Mouse (Mus musculus): ENCODE data around the gene Foxa3. TPM values are rescaled to one million over a fixed set of nuclear protein-coding genes. Genes with fewer than 3 reads are reported as not detected.

The Foxa3 gene
- polyA plus RNA-seq, 1 experiment from 2014 or later: 0.17 TPM

DNA sequence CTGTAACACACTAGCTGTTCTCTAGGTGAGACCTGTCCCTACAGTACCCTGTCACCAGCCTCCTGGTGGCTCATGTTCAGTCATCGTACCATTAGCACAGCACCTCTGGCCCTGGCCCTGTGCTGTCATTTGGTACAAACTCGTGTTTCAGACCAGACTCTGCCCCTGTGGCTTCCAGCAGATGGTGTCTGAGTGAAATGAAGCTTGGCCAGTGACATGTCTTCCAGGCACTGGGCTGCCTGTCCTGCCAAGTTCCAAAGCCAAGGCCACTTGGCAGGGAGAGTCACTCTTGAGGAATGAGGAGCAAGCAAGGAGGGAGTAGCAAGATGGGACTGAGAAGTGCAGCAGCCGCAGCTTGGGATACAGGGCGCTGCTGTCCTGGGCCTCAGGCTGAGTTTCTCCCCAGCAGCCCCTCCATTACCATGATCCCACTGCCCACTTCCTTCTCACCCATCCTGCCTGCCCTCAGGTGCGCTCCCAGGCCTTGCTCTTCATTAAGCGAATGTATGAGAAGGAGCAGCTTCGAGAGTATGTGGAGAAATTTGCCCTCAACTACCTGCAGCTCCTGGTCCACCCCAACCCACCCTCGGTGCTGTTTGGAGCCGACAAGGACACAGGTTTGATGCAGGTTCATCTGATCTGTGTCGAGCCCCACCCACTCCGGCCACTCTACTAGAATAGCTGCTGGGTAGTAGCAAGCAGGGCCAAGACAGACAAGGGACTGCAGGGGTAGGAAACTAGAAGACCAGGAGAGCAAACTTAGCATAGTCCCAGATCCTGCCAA lies 23.1 kb upstream of the Foxa3 start:
- H3K4me3 ChIP-seq (ENCODE audit: low read length): no peak overlapping the region
- no peaks in the 10 kb centered on the region for H3K9me3 ChIP-seq (replicated peaks; ENCODE audit: control insufficient read depth, low read length)
- H3K27ac ChIP-seq (ENCODE audit: low read length): no peak overlapping the region
- no peak for ATAC-seq (replicated peaks; ENCODE audit: extremely low read depth, insufficient read depth, low FRiP score)
- no peaks in the 10 kb centered on the region for H3K4me1 ChIP-seq (ENCODE audit: control insufficient read depth, insufficient read depth, low read length)
- 90% methylated on average over 11 of the region's 11 CpGs for WGBS
- H3K9ac ChIP-seq (ENCODE audit: low read length): no peak overlapping the region
- no peak overlapping the region for H3K4me2 ChIP-seq (ENCODE audit: low read depth, low read length)
- peaks cover 75% of the 10 kb centered on the region for H3K36me3 ChIP-seq (ENCODE audit: control insufficient read depth, insufficient read depth)
- no peaks in the 10 kb centered on the region for H3K27me3 ChIP-seq (ENCODE audit: control insufficient read depth, insufficient read depth, low read length)

DNA sequence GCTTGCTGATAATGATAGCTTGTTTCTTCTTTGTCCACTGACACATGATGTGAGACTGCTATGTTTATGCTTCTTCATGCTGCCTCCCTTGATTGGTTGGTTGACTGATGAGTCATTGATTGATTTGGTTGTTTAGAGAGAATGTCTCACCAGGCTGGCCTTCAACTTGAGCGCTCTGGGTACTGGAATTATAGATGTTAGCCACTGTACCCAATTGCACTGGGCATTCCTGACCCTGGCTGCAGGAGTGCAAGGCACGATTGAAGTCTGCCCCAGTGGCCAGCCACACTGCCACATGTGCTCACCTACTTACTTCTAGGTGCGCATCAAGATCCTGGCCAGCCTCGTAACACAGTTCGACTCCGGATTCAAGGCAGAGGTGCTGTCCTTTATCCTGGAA lies 21.3 kb upstream of the Foxa3 start:
- 96% methylated on average over 6 of the region's 6 CpGs for WGBS

DNA sequence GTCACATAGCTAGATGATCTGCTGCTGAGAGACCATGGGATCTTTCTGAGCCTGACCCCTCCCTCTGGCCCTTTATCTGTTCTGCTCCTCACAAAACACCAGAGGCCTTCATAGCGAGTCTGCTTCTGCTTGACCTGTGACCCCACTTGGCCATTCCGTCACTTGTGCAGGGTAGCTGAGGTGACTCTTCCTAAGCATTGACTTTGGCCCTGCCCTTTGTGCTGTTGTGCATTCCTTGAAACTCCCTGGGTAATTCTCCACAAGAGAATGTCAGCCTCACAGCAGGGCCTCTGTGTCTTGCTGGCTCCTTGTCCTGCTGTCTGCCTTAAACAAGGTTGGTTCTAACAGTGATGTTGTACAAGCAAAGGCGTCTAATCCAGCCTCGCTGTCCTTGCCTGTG lies 8.3 kb upstream of the Foxa3 start:
- Histone ChIP-seq H3K27ac (ENCODE audit: low read length) (no peak overlapping the region), H3K9me3 (replicated peaks; ENCODE audit: control insufficient read depth, low read length) (no peaks in the 10 kb centered on the region), H3K36me3 (ENCODE audit: control insufficient read depth, insufficient read depth) (peaks cover 48% of the 10 kb centered on the region), H3K4me2 (ENCODE audit: low read depth, low read length) (no peak overlapping the region), H3K27me3 (ENCODE audit: control insufficient read depth, insufficient read depth, low read length) (no peaks in the 10 kb centered on the region), H3K4me1 (ENCODE audit: control insufficient read depth, insufficient read depth, low read length) (no peaks in the 10 kb centered on the region), H3K4me3 (ENCODE audit: low read length) (no peak overlapping the region), H3K9ac (ENCODE audit: low read length) (no peak overlapping the region)
- 65% methylated on average over 4 of the region's 4 CpGs for WGBS
- no peak for ATAC-seq (replicated peaks; ENCODE audit: extremely low read depth, insufficient read depth, low FRiP score)

More for the DNA sequence above, 21.3 kb upstream of the Foxa3 start:
- no peaks in the 10 kb centered on the region for H3K4me1 ChIP-seq (ENCODE audit: control insufficient read depth, insufficient read depth, low read length)
- no peak overlapping the region for H3K9ac ChIP-seq (ENCODE audit: low read length)
- H3K9me3 ChIP-seq (replicated peaks; ENCODE audit: control insufficient read depth, low read length): no peaks in the 10 kb centered on the region
- H3K4me2 ChIP-seq (ENCODE audit: low read depth, low read length): no peak overlapping the region
- H3K27ac ChIP-seq (ENCODE audit: low read length): no peak overlapping the region
- ATAC-seq (replicated peaks; ENCODE audit: extremely low read depth, insufficient read depth, low FRiP score): no peak
- peaks cover 80% of the 10 kb centered on the region for H3K36me3 ChIP-seq (ENCODE audit: control insufficient read depth, insufficient read depth)
- H3K4me3 ChIP-seq (ENCODE audit: low read length): no peak overlapping the region
- H3K27me3 ChIP-seq (ENCODE audit: control insufficient read depth, insufficient read depth, low read length): no peaks in the 10 kb centered on the region

DNA sequence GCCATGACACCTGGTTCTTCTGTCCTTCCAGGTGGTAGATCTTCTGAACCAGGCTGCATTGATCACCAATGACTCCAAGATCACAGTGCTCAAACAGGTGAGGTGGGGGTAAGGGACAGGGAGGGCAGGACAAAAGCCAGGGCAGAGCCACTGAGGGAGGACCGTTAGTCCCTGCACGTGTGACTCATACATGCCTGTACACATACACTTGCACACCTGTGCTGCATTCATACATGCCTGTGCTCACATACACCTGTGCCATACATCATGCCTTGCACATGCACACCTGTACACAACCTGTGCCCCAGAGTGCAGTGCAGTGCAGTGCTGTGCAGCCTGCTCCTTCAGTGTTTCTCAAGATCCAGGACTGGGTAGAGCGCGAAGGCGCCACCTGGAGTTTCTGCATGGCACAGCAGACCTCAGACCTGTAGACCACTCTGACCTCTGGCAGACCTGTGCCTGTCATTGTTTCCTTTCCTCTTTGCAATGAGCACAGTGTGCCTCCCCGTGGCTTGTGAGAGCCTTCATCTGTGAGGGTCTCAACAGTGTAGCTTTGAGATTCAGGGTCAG lies 5.8 kb upstream of the Foxa3 start:
- Histone ChIP-seq H3K4me2 (ENCODE audit: low read depth, low read length) (no peak overlapping the region), H3K4me1 (ENCODE audit: control insufficient read depth, insufficient read depth, low read length) (peaks cover 12% of the 10 kb centered on the region), H3K27me3 (ENCODE audit: control insufficient read depth, insufficient read depth, low read length) (no peaks in the 10 kb centered on the region), H3K4me3 (ENCODE audit: low read length) (no peak overlapping the region), H3K36me3 (ENCODE audit: control insufficient read depth, insufficient read depth) (peaks cover 32% of the 10 kb centered on the region), H3K27ac (ENCODE audit: low read length) (no peak overlapping the region), H3K9me3 (replicated peaks; ENCODE audit: control insufficient read depth, low read length) (no peaks in the 10 kb centered on the region), H3K9ac (ENCODE audit: low read length) (no peak overlapping the region)
- 61% methylated on average over 6 of the region's 6 CpGs for WGBS
- ATAC-seq (replicated peaks; ENCODE audit: extremely low read depth, insufficient read depth, low FRiP score): no peak

DNA sequence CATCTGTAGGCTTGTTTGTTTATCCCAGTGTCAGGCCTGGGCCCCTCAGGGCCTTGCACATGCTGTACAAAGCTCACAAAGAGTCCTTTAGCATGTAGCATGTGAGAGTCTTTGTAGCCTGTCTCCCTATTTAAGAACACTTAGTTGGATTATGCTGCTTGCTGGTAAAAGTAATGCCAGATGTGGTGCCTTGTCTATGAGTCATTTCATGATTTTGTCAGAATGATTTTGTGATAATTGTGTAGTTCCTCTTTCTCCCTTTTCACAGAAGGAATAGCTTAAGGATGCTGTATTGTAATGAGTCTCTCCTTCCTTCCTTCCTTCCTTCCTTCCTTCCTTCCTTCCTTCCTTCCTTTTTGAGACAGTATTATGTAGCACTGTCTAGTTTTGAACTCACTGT lies 4.7 kb upstream of the Foxa3 start:
- Histone ChIP-seq H3K27me3 (ENCODE audit: control insufficient read depth, insufficient read depth, low read length) (peaks cover 8% of the 10 kb centered on the region), H3K4me1 (ENCODE audit: control insufficient read depth, insufficient read depth, low read length) (peaks cover 18% of the 10 kb centered on the region), H3K4me3 (ENCODE audit: low read length) (no peak overlapping the region), H3K9ac (ENCODE audit: low read length) (no peak overlapping the region), H3K9me3 (replicated peaks; ENCODE audit: control insufficient read depth, low read length) (no peaks in the 10 kb centered on the region), H3K27ac (ENCODE audit: low read length) (no peak overlapping the region), H3K36me3 (ENCODE audit: control insufficient read depth, insufficient read depth) (peaks cover 29% of the 10 kb centered on the region), H3K4me2 (ENCODE audit: low read depth, low read length) (no peak overlapping the region)
- ATAC-seq (replicated peaks; ENCODE audit: extremely low read depth, insufficient read depth, low FRiP score): no peak

DNA sequence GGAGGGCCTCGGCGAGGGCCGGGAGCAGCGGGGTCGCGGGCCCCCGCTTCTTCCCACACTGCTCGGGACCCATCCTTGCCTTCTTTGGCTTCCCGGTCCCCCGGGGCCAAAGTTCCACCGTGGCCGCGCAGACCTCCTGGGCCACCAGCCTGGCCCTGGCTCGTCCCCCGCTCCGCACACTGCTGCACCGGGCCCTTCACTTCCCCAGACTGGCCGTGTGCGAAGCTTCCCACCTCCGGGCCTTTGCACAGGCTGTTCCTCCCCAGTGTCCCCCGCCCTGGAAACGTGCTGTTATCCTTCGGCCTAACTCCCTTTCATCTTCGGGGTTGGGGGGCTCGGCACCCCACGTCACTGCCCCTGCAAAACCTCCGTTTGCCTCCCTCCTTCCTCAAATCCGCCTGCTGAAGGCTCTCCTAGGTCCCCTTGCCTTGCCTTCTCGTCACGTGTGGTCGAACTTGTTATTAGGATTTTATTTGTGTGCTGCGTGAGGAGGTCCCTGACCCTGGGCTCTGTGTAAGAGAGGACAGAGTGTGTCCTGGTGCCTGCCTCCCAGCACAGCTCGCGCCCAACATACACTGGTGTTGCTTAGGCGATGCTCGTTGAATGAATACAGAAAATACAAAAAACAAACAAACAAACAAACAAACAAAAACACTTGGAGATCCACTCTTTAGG lies 1.4 kb upstream of the Foxa3 start:
- peak overlapping the region; percentile 97 for H3K9ac ChIP-seq (ENCODE audit: low read length)
- peaks cover 23% of the 10 kb centered on the region for H3K27me3 ChIP-seq (ENCODE audit: control insufficient read depth, insufficient read depth, low read length)
- H3K9me3 ChIP-seq (replicated peaks; ENCODE audit: control insufficient read depth, low read length): no peaks in the 10 kb centered on the region
- peak overlapping the region; percentile 95 for H3K4me2 ChIP-seq (ENCODE audit: low read depth, low read length)
- peak overlapping the region; percentile 93 for H3K4me3 ChIP-seq (ENCODE audit: low read length)
- peak; percentile 41 for ATAC-seq (replicated peaks; ENCODE audit: extremely low read depth, insufficient read depth, low FRiP score)
- WGBS: 1% methylated on average over 29 of the region's 36 CpGs
- peaks cover 18% of the 10 kb centered on the region for H3K4me1 ChIP-seq (ENCODE audit: control insufficient read depth, insufficient read depth, low read length)
- H3K36me3 ChIP-seq (ENCODE audit: control insufficient read depth, insufficient read depth): peaks cover 7% of the 10 kb centered on the region
- H3K27ac ChIP-seq (ENCODE audit: low read length): peak overlapping the region; percentile 65

DNA sequence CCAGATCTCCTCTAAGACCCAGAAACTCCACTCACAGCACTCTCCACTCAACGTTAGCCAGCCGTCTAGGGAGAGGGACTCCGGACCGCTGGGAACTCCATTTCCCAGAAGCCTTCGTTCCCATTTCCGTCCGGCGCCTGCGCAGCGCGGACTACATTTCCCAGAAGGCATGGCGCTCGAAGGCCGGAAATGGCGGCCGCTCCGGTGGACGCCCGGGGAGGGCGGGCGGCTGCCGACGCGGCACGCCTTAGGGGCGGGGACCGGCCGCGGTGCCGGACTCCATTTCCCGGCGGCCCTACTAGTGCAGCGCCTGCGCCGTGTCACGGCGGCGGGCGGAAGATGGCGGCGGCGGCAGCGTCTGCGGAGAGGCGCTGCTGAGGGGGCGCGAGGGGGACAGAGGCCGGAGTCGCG lies 763 bp upstream of the Foxa3 start, which contains the start of gene Sympk:
TSS of gene Sympk (plus strand) at position 282 of the 411 bp plus-strand sequence.
- Histone ChIP-seq H3K4me1 (ENCODE audit: control insufficient read depth, insufficient read depth, low read length) (peaks cover 18% of the 10 kb centered on the region), H3K9ac (ENCODE audit: low read length) (peak within 1 kb of the TSS; percentile 97), H3K27me3 (ENCODE audit: control insufficient read depth, insufficient read depth, low read length) (peaks cover 26% of the 10 kb centered on the region), H3K4me2 (ENCODE audit: low read depth, low read length) (peak within 1 kb of the TSS; percentile 95), H3K4me3 (ENCODE audit: low read length) (peak within 1 kb of the TSS; percentile 93), H3K27ac (ENCODE audit: low read length) (peak within 1 kb of the TSS; percentile 65), H3K9me3 (replicated peaks; ENCODE audit: control insufficient read depth, low read length) (no peaks in the 10 kb centered on the region), H3K36me3 (ENCODE audit: control insufficient read depth, insufficient read depth) (peaks cover under 1% of the 10 kb centered on the region; the same call in 1 of the 2 replicates)
- 1% methylated on average over 50 of the region's 50 CpGs for WGBS
- peak; percentile 95 for ATAC-seq (replicated peaks; ENCODE audit: extremely low read depth, insufficient read depth, low FRiP score)

DNA sequence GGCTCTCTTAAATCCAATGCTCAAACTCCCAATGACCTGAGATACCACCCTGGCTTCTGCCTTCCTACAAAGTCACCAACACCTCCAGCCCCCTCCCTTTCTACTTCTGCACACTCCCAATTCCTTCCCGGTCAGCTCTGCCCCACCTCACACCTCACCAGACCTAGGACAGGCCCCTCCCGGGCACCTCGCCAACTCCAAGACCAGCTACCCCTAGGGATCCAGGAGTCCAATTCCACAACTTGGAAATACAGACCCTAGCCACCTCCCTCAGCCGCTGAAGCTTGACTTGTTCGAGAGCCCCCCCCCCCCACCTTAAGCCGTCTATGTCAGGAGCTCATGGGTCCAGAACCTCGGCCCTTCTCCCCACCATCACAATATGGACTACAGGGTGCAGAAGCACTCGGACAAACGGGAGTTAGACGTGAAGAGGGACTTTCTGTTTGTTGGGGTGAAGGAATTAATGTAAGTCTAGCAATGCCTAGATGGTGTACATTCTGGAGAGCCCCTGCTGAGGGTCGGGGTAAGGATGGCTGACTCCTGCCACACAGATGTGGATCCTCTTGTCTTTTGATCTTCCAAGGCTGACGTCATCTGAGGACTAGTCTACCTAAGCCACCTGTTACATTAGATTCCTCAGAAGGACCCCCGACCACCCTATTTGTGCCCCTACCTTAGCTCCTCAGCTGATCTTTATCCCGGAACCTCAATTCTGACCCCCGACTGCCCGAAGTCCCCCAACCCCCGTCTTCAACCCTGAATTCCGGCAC lies 964 bp downstream of the Foxa3 start:
- H3K4me1 ChIP-seq (ENCODE audit: control insufficient read depth, insufficient read depth, low read length): peaks cover 18% of the 10 kb centered on the region
- WGBS: 44% methylated on average over 18 of the region's 18 CpGs
- peaks cover 26% of the 10 kb centered on the region for H3K27me3 ChIP-seq (ENCODE audit: control insufficient read depth, insufficient read depth, low read length)
- no peaks in the 10 kb centered on the region for H3K9me3 ChIP-seq (replicated peaks; ENCODE audit: control insufficient read depth, low read length)
- no peak overlapping the region for H3K9ac ChIP-seq (ENCODE audit: low read length)
- H3K36me3 ChIP-seq (ENCODE audit: control insufficient read depth, insufficient read depth): no peaks in the 10 kb centered on the region
- no peak overlapping the region for H3K4me2 ChIP-seq (ENCODE audit: low read depth, low read length)
- no peak overlapping the region for H3K27ac ChIP-seq (ENCODE audit: low read length)
- no peak overlapping the region for H3K4me3 ChIP-seq (ENCODE audit: low read length)
- no peak for ATAC-seq (replicated peaks; ENCODE audit: extremely low read depth, insufficient read depth, low FRiP score)
